Mouse (Mus musculus) C3H10T1/2 (cell line): ENCODE results near the gene Ift57. TPM values are rescaled to one million over a fixed set of nuclear protein-coding genes. Genes with fewer than 3 reads are reported as not detected.

Source experiments
- polyA plus RNA-seq, 2 experiments: library from polyadenylated mRNA; unstranded; fragments of >200 nt; fragmentation: generic; extraction: Trizol; gene quantifications; one replicate each; pipeline ENCODE4 v1.2.1; 2012; ENCODE audit warnings: missing spikeins in 2 of 2

Ift57 gene
- polyA plus RNA-seq = 10 to 100 TPM in 1 of 2 experiments, 1 to 10 TPM in 1; 3.8 to 31.5 TPM

DNA sequence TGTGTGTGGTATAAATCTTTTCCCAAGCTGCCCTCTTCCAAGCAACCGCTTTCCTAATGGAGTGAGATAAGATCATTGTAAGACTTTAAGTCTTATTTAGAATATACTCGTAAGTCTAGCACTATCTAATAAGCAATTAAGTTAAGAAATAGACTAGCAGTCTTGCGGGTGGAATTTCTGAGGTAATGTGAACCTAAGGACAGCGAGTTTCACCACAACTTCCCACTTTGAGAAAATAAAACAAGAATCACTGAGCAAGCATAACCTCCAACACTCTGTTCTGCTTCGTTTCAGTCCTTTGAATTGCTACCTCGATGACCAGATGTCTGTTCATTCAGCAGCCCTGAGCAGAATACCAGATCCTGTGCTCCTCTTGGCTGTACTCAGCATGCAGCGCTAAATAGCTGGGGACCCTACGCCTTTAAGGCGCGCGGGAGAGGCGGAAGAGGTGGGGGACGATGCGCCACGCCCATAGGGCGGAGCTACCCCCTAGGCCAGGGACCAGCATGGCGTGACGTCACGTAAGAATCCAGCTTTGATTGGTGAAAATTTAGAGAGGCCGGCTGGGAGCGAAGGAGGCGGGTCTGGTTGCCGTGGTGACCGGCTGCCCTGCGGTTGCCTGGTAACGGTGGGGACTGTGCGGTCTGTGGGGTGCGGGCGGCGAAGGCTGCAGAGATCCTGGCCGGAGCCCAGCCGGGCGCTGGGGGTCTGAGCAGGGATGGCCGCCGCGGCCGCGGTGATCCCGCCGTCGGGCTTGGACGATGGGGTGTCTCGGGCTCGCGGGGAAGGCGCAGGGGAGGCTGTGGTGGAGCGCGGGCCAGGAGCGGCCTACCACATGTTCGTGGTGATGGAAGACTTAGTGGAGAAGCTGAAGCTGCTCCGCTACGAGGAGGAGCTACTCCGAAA is at the start of gene Ift57:
Gene Ift57 (plus strand): TSS at position 614 of the 906 bp plus-strand sequence.

GRCm38 (mm10) chr16:49799597-49800561 is 100.8 kb downstream of the Ift57 start, which contains the start of gene Cd47:
Gene Cd47, plus strand, starts transcription at chr16:49800533.

Other genes starting within 250 kb of the Ift57 start
- 10 to 100 TPM; 15.5 to 66.4 TPM for gene Cd47, start 101.3 kb downstream of the Ift57 start, polyA plus RNA-seq